ENCODE assay signal across 30 mouse cellular contexts in genomic region chr7:4716955-4717354, GRCm38 (mm10). TPM values are rescaled to one million over a fixed set of nuclear protein-coding genes. Genes with fewer than 3 reads are reported as not detected.
"Had no signal": no experiment of that assay in that cellular context is flagged by ENCODE, and none has a peak within 500 bp of the region (broad histone marks: within the 10 kb centered on the region; RNA-seq: fewer than 3 reads in every experiment).

No protein-coding gene starts in this region.

- DNase-seq: gastrocnemius, postnatal 14 days; gastrocnemius, postnatal 36 days; heart, adult 18-20 months; heart, postnatal 10 days; heart, postnatal 4 days; kidney, adult 2 months; kidney, adult 9 months; kidney, postnatal 14 days; kidney, postnatal 4 days; liver; liver, embryonic 13.5 days; liver, postnatal 0 days had no signal

- H3K4me1 ChIP-seq: heart, embryonic 10.5 days; heart, embryonic 12.5 days; hindbrain, embryonic 10.5 days; hindbrain, embryonic 12.5 days; limb, embryonic 10.5 days; limb, embryonic 12.5 days; liver, embryonic 13.5 days; liver, embryonic 15.5 days had no signal

- H3K4me2 ChIP-seq: heart, embryonic 12.5 days; hindbrain, embryonic 12.5 days; hindbrain, embryonic 14.5 days; limb, embryonic 12.5 days; liver, embryonic 11.5 days; liver, embryonic 13.5 days; liver, embryonic 15.5 days had no signal

- H3K27ac ChIP-seq: heart, embryonic 10.5 days; hindbrain, embryonic 10.5 days; hindbrain, embryonic 12.5 days; hindbrain, embryonic 14.5 days; layer of hippocampus, adult 2 months; left cerebral cortex, adult 2 months; limb, embryonic 10.5 days; limb, embryonic 12.5 days; liver, embryonic 13.5 days; liver, embryonic 15.5 days had no signal

- H3K9ac ChIP-seq: heart, embryonic 12.5 days; hindbrain, embryonic 12.5 days; hindbrain, embryonic 14.5 days; limb, embryonic 12.5 days; liver, embryonic 13.5 days; liver, embryonic 15.5 days; liver, postnatal 0 days had no signal

- H3K36me3 ChIP-seq: liver, embryonic 13.5 days; liver, embryonic 15.5 days had no signal

- H3K9me3 ChIP-seq: heart, embryonic 10.5 days; heart, embryonic 12.5 days; hindbrain, embryonic 10.5 days; hindbrain, embryonic 12.5 days; limb, embryonic 10.5 days; limb, embryonic 12.5 days; liver, embryonic 13.5 days; liver, embryonic 15.5 days had no signal

- H3K27me3 ChIP-seq: heart, embryonic 12.5 days; hindbrain, embryonic 12.5 days; limb, embryonic 12.5 days; liver, embryonic 13.5 days; liver, embryonic 15.5 days had no signal

- H3K4me3 ChIP-seq: heart, embryonic 10.5 days; heart, embryonic 12.5 days; hindbrain, embryonic 10.5 days; hindbrain, embryonic 12.5 days; layer of hippocampus, adult 2 months; left cerebral cortex, adult 2 months; limb, embryonic 10.5 days; limb, embryonic 12.5 days; liver, embryonic 13.5 days; liver, embryonic 15.5 days had no signal

- ATAC-seq: hindbrain, embryonic 16.5 days; inflammation-experienced regulatory T-cells, adult 6 months; intestine, postnatal 0 days; liver, postnatal 0 days had no signal

RNA-seq across cellular contexts. Expression of gene Tmem150b, which starts 8.1 kb away (rescaled TPM):
- total RNA-seq: gastrocnemius, adult 8-10 months; gastrocnemius, postnatal 36 days; layer of hippocampus, postnatal 10 days; layer of hippocampus, postnatal 25 days; left cerebral cortex, adult 2 months; left cerebral cortex, postnatal 36 days had no signal
- polyA plus RNA-seq: heart, embryonic 10.5 days; heart, embryonic 12.5 days; inflammation-experienced regulatory T-cells, adult 6 months; liver, embryonic 11.5 days had no signal

RNA-seq across cellular contexts. Expression of gene Brsk1, which starts 26.6 kb away (rescaled TPM):
- polyA plus RNA-seq: liver, postnatal 0 days had no signal

RNA-seq across cellular contexts. Expression of gene Cox6b2, which starts 35.9 kb away (rescaled TPM):
- total RNA-seq: gastrocnemius, adult 8-10 months had no signal
